Mouse (Mus musculus) small intestine, adult 2 months (tissue): ENCODE measurements around the gene Actr8.

Source experiments
- CTCF ChIP-seq: fragments of 200-500 bp; IDR thresholded peaks from 2 replicates; pipeline ENCODE4 v1.5.1; 2012; ENCODE audit warnings: low read depth, mild to moderate bottlenecking, control low read depth, inconsistent platforms, low read length, moderate library complexity, mixed read lengths; ENCODE audit not compliant: insufficient replicate concordance, insufficient read length; ENCODE audit errors: extremely low read depth
- POLR2A ChIP-seq: fragments of 200-500 bp; IDR thresholded peaks from 2 replicates; pipeline ENCODE4 v1.6.1; 2012; ENCODE audit warnings: low read depth, mild to moderate bottlenecking, control low read depth, inconsistent platforms, low read length, moderate library complexity

DNA sequence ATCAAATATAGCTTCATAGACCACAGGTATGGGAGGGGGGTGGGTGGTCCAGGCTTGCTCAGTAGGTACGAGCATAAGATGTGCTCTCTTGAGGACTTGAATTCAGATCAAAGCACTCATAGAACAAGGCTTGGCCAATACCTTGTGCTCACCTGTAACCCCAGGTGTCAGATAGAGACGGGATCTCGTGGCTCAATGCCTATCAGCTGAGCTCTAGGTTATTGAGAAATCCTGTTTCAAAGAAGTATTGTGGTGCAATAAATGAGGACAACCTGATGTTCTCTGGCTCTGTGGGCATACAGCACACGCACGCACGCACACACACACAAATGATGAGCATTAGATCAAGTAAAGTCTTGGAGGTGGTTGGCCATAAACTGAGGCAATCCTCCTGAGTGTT is 1.2 kb upstream of the Actr8 start:
- TF ChIP-seq CTCF, result no peak
- TF ChIP-seq POLR2A, result no peak
